Mouse (Mus musculus): ENCODE measurements at regions not wholly inside any gene's neighbourhood (a gene's known extent, or its start where the extent isn't known, plus 50 kb on each side); places are given as distances from the start of the nearest gene placed in this dataset.

GRCm38 (mm10) chr12:99091770-99092169, 171.4 kb downstream of the Ttc8 start:
- TF ChIP-seq POLR2A (IDR thresholded peaks at IDR 0.05; ENCODE audit: borderline replicate concordance, low read depth, low read length) (no peak), CTCF (IDR thresholded peaks at IDR 0.05; ENCODE audit: low read depth, low read length) (no peak)

All from bone marrow macrophage, adult 2 months (primary cell).